Mouse (Mus musculus) liver, adult 2 months (tissue): ENCODE measurements around the gene Six5.

Experiments used
- CTCF ChIP-seq: fragments of 200-500 bp; IDR thresholded peaks from 2 replicates; pipeline ENCODE4 v1.5.1; 2011; ENCODE audit warnings: low read depth, low read length, control low read depth
- POLR2A ChIP-seq: fragments of 200-500 bp; IDR thresholded peaks from 2 replicates; pipeline ENCODE4 v1.6.1; 2011; ENCODE audit warnings: low read length, control low read depth; ENCODE audit not compliant: insufficient read depth; ENCODE audit errors: extremely low read depth

DNA sequence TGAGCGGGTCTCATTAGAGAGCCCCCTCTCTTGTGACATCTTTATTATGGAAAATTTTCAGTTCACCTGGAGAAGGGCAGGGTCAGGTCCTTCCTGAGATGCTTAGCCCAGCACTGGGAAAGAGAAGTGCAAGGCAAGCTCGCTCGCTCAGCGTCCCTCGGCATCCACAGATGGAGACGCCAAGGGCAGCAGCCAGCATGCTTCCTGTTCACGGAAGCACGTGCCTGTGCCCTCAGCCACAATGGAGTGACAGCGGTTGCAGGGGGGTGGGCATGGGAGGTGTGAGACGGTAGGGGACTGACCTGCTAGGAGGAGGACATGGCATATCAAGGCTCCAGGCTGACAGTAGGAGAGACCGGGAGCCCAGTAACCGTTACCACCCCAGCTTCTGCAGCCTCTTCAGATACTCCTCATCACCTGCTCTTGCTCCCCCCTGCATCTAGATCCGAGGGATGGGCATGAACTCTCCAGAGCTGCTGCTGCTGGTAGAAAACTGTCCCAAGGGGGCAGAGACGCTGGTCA, 46.3 kb upstream of the Six5 start:
- no peak for TF ChIP-seq CTCF
- no peak for TF ChIP-seq POLR2A
